ENCODE assay signal across 11 mouse cellular contexts in genomic region chr5:87333584-87333983, GRCm38 (mm10). TPM values are rescaled to one million over a fixed set of nuclear protein-coding genes. Genes with fewer than 3 reads are reported as not detected.
DNase-seq lines count a peak whose midpoint lies in the region; ATAC-seq and TF ChIP-seq lines count a peak whose summit lies in the region.
"Had no signal": no experiment of that assay in that cellular context is flagged by ENCODE, and none has a peak within 500 bp of the region (broad histone marks: within the 10 kb centered on the region; RNA-seq: fewer than 3 reads in every experiment).

No protein-coding gene starts in this region.

- WGBS in embryonic facial prominence, embryonic 11.5 days, result 51% methylated on average over 3 of the region's 3 CpGs
- WGBS in embryonic facial prominence, embryonic 10.5 days, result 54% methylated on average over 3 of the region's 3 CpGs
- WGBS in liver, adult 2 months, result 43% methylated on average over 3 of the region's 3 CpGs
- 48% methylated on average over 3 of the region's 3 CpGs for WGBS in liver, embryonic 11.5 days

- ATAC-seq in embryonic facial prominence, embryonic 11.5 days (replicated peaks; ENCODE audit: insufficient number of reproducible peaks, low FRiP score, low TSS enrichment, low read depth), result no peak
- no peak for ATAC-seq in liver, embryonic 11.5 days (replicated peaks; ENCODE audit: low FRiP score)
- ATAC-seq in megakaryocyte-erythroid progenitor cell, adult 5-6 weeks (replicated peaks; ENCODE audit: low FRiP score, low TSS enrichment, poor library complexity, severe bottlenecking), result no peak
- ATAC-seq: CD4-positive, CD25-positive, alpha-beta regulatory T cell, adult 4 months had no signal

- no peaks in the 10 kb centered on the region for H3K9me3 ChIP-seq in embryonic facial prominence, embryonic 11.5 days (replicated peaks; ENCODE audit: control insufficient read depth, low read length)
- H3K9me3 ChIP-seq in embryonic facial prominence, embryonic 10.5 days, result no peaks in the 10 kb centered on the region
- no peaks in the 10 kb centered on the region for H3K9me3 ChIP-seq in liver, embryonic 11.5 days (ENCODE audit: control insufficient read depth, low read length)
- H3K9me3 ChIP-seq: heart, embryonic 10.5 days; neural tube, embryonic 15.5 days had no signal

- DNase-seq in embryonic facial prominence, embryonic 11.5 days (ENCODE audit: low spot score), result peak; percentile 49
- DNase-seq in embryonic facial prominence, embryonic 10.5 days (ENCODE audit: low spot score), result no peak
- DNase-seq in liver, adult 2 months (ENCODE audit: extremely low read depth, low read depth, low spot score), result peak; percentile 73
- DNase-seq in liver, embryonic 11.5 days (ENCODE audit: low spot score), result no peak
- peak; percentile 45 for DNase-seq in Muller cell, postnatal 12 days (ENCODE audit: inconsistent ontology term)
- DNase-seq in kidney, postnatal 25 days, result peak; percentile 36 to 68
- DNase-seq in yolk sac, embryonic 10.5 days (ENCODE audit: low spot score), result no peak

- H3K4me1 ChIP-seq in embryonic facial prominence, embryonic 11.5 days (ENCODE audit: control insufficient read depth, insufficient read depth, low read length), result no peaks in the 10 kb centered on the region
- no peaks in the 10 kb centered on the region for H3K4me1 ChIP-seq in embryonic facial prominence, embryonic 10.5 days
- peaks cover 3% of the 10 kb centered on the region; the same call in 1 of the 2 replicates for H3K4me1 ChIP-seq in liver, adult 2 months (ENCODE audit: control insufficient read depth, insufficient read depth, low read length)
- H3K4me1 ChIP-seq in liver, embryonic 11.5 days (replicated peaks; ENCODE audit: control insufficient read depth, insufficient read depth, low read length), result no peaks in the 10 kb centered on the region
- H3K4me1 ChIP-seq: heart, embryonic 10.5 days; neural tube, embryonic 15.5 days had no signal

- H3K27me3 ChIP-seq in embryonic facial prominence, embryonic 11.5 days (ENCODE audit: control insufficient read depth, insufficient read depth, low read length), result no peaks in the 10 kb centered on the region
- no peaks in the 10 kb centered on the region for H3K27me3 ChIP-seq in embryonic facial prominence, embryonic 10.5 days (replicated peaks; ENCODE audit: low read depth, poor library complexity, severe bottlenecking)
- no peaks in the 10 kb centered on the region for H3K27me3 ChIP-seq in liver, adult 2 months (ENCODE audit: control insufficient read depth, insufficient read depth, low read length)
- no peaks in the 10 kb centered on the region for H3K27me3 ChIP-seq in liver, embryonic 11.5 days (replicated peaks; ENCODE audit: control insufficient read depth, insufficient read depth, low read length)
- H3K27me3 ChIP-seq: neural tube, embryonic 15.5 days had no signal

- no peaks in the 10 kb centered on the region for H3K36me3 ChIP-seq in embryonic facial prominence, embryonic 11.5 days (replicated peaks; ENCODE audit: control insufficient read depth, insufficient read depth, low read depth, low read length)
- no peaks in the 10 kb centered on the region for H3K36me3 ChIP-seq in embryonic facial prominence, embryonic 10.5 days (replicated peaks)
- H3K36me3 ChIP-seq in liver, adult 2 months (ENCODE audit: control insufficient read depth, insufficient read depth, low read length), result peaks cover 24% of the 10 kb centered on the region
- H3K36me3 ChIP-seq in liver, embryonic 11.5 days (ENCODE audit: control insufficient read depth, insufficient read depth, low read length), result no peaks in the 10 kb centered on the region
- H3K36me3 ChIP-seq: heart, embryonic 10.5 days; neural tube, embryonic 15.5 days had no signal

- no peak overlapping the region for H3K9ac ChIP-seq in embryonic facial prominence, embryonic 11.5 days (replicated peaks; ENCODE audit: low read length)
- peak overlapping the region; percentile 60; the same call in 1 of the 2 replicates for H3K9ac ChIP-seq in liver, adult 2 months (ENCODE audit: low read depth, low read length)
- no peak overlapping the region for H3K9ac ChIP-seq in liver, embryonic 11.5 days (ENCODE audit: low read depth, low read length)
- H3K9ac ChIP-seq: neural tube, embryonic 15.5 days had no signal

- H3K4me2 ChIP-seq in embryonic facial prominence, embryonic 11.5 days (ENCODE audit: low read depth, low read length), result no peak overlapping the region
- no peak overlapping the region for H3K4me2 ChIP-seq in liver, embryonic 11.5 days
- H3K4me2 ChIP-seq: neural tube, embryonic 15.5 days had no signal

- TF ChIP-seq POLR2A in liver, adult 2 months (IDR thresholded peaks at IDR 0.05; ENCODE audit: extremely low read depth, insufficient read depth, low read length), result no peak

- H3K27ac ChIP-seq in embryonic facial prominence, embryonic 11.5 days (replicated peaks; ENCODE audit: low read depth, low read length), result no peak overlapping the region
- no peak overlapping the region for H3K27ac ChIP-seq in embryonic facial prominence, embryonic 10.5 days (replicated peaks)
- H3K27ac ChIP-seq in liver, adult 2 months (replicated peaks; ENCODE audit: insufficient read depth, low read depth, low read length), result peak overlapping the region; percentile 62; the same call in 1 of the 2 replicates
- H3K27ac ChIP-seq in liver, embryonic 11.5 days (ENCODE audit: low read depth, low read length), result no peak overlapping the region
- H3K27ac ChIP-seq: heart, embryonic 10.5 days; neural tube, embryonic 15.5 days had no signal

- H3K4me3 ChIP-seq in embryonic facial prominence, embryonic 11.5 days (ENCODE audit: low read depth, low read length), result no peak overlapping the region
- H3K4me3 ChIP-seq in embryonic facial prominence, embryonic 10.5 days, result no peak overlapping the region
- peak overlapping the region; percentile 24; the same call in 1 of the 2 replicates for H3K4me3 ChIP-seq in liver, adult 2 months (ENCODE audit: insufficient read depth, low read depth, low read length)
- H3K4me3 ChIP-seq in liver, embryonic 11.5 days (ENCODE audit: low read depth, low read length), result no peak overlapping the region
- H3K4me3 ChIP-seq: heart, embryonic 10.5 days; neural tube, embryonic 15.5 days had no signal

- TF ChIP-seq CTCF in liver, adult 2 months (IDR thresholded peaks at IDR 0.05; ENCODE audit: low read depth, low read length), result peak; percentile 45

- H3K79me2 ChIP-seq in liver, adult 2 months (ENCODE audit: control insufficient read depth, insufficient read depth, low read length), result no peaks in the 10 kb centered on the region; the same call in 1 of the 2 replicates

RNA-seq across cellular contexts. Expression of gene Ugt2a3, which starts 3.4 kb away (rescaled TPM):
- polyA plus RNA-seq in embryonic facial prominence, embryonic 11.5 days (2014; fragmentation: Nextera tagmentation; extraction: Ambion mirVana), result not detected in 2 replicates
- not detected in 2 replicates for polyA plus RNA-seq in embryonic facial prominence, embryonic 10.5 days (2016; fragmentation: Nextera tagmentation; extraction: Ambion mirVana)
- 509 and 549 TPM in 2 replicates for total RNA-seq in liver, adult 2 months (2014; rRNA removed)
- 108 and 121 TPM in 2 replicates for polyA plus RNA-seq in liver, adult 2 months (2012; rRNA removed)
- polyA plus RNA-seq in liver, embryonic 11.5 days (2014; fragmentation: Nextera tagmentation; extraction: Ambion mirVana), result not detected in 2 replicates
- not detected in 2 replicates for total RNA-seq in megakaryocyte-erythroid progenitor cell, adult 5-6 weeks (2014; fragmentation: Nextera tagmentation)
- total RNA-seq in megakaryocyte-erythroid progenitor cell, adult 5-6 weeks (2017), result not detected in 2 replicates
- polyA plus RNA-seq: CD4-positive, CD25-positive, alpha-beta regulatory T cell, adult 4 months; heart, embryonic 10.5 days; neural tube, embryonic 15.5 days had no signal

Comparison
In these comparisons a context has a peak if more than half of its experiments do, and no peak if none do; other contexts are left out.
1. DNase-seq: peak in embryonic facial prominence, embryonic 11.5 days (single experiment), liver, adult 2 months (single experiment), Muller cell, postnatal 12 days (single experiment) and kidney, postnatal 25 days (2 of 2); none in embryonic facial prominence, embryonic 10.5 days (single experiment), liver, embryonic 11.5 days (single experiment) and yolk sac, embryonic 10.5 days (single experiment).
2. RNA of gene Ugt2a3, which starts 3.4 kb away (polyA plus RNA-seq): 108 to 121 TPM in liver, adult 2 months; not detected in embryonic facial prominence, embryonic 11.5 days, not detected in embryonic facial prominence, embryonic 10.5 days and not detected in liver, embryonic 11.5 days; every median in the first group is over 100 times any median in the second.